Mouse (Mus musculus) brain, embryonic 14.5 days (tissue): ENCODE results near the gene Morn3.

Source experiments
- CTCF ChIP-seq: fragments of 200-500 bp; IDR thresholded peaks from 2 replicates; pipeline ENCODE4 v1.5.1; 2012; ENCODE audit warnings: inconsistent platforms, mild to moderate bottlenecking, moderate library complexity, borderline replicate concordance; ENCODE audit not compliant: insufficient read depth, insufficient read length; ENCODE audit errors: extremely low read depth
- POLR2A ChIP-seq: fragments of 200-500 bp; IDR thresholded peaks from 2 replicates; pipeline ENCODE4 v1.6.1; 2012; ENCODE audit warnings: mild to moderate bottlenecking, inconsistent platforms, borderline replicate concordance; ENCODE audit not compliant: poor library complexity, insufficient read depth, insufficient read length, severe bottlenecking; ENCODE audit errors: extremely low read depth

DNA sequence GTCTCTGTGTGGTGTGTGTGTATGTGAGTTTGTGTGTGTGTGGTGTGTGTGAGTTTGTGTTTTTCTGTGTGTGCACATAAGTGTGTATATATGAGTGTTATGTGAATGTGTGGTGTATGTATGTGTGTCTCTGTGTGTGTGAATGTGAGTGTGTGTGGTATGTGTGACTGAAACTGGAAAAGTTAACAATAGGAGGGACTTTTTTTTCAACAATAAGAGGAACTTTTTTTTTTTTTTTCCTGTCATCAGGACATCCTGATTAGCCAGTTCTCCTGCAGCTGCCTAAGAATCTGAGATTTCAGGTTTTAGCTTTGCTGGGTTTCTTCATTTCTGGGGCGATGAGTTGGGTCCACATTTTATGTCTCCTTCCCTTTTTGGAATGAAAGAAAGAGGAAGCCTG, 32.8 kb upstream of the Morn3 start:
- no peak for TF ChIP-seq CTCF
- no peak for TF ChIP-seq POLR2A
